Mouse (Mus musculus) spleen, adult 2 months (tissue): ENCODE measurements around the gene Lrp6. TPM values are rescaled to one million over a fixed set of nuclear protein-coding genes. Genes with fewer than 3 reads are reported as not detected.

ENCODE experiments used
- DNase-seq, 2 experiments: peaks; one replicate each; pipeline versions ENCODE4 v3.0.0 to v3.0.0-alpha.2; 2012 to 2021; ENCODE audit warnings: low spot score in 2 of 2, low read depth in 1 of 2
- H3K27ac ChIP-seq: fragments of 200-500 bp; 2 replicates; pipeline ENCODE4 v1.5.1; 2012; ENCODE audit warnings: low read length, inconsistent platforms; ENCODE audit not compliant: insufficient read depth
- H3K27me3 ChIP-seq: fragments of 200-500 bp; 2 replicates; pipeline ENCODE4 v1.6.1; 2012; ENCODE audit warnings: mild to moderate bottlenecking, moderate library complexity, low read length, inconsistent platforms; ENCODE audit not compliant: control insufficient read depth, insufficient read depth
- H3K36me3 ChIP-seq: fragments of 200-500 bp; 2 replicates; pipeline ENCODE4 v1.6.1; 2012; ENCODE audit warnings: mild to moderate bottlenecking, low read length, inconsistent platforms; ENCODE audit not compliant: control insufficient read depth, insufficient read depth
- H3K4me1 ChIP-seq: fragments of 200-500 bp; 2 replicates; pipeline ENCODE4 v1.6.1; 2011; ENCODE audit warnings: inconsistent platforms; ENCODE audit not compliant: control insufficient read depth, insufficient read depth, insufficient read length
- H3K4me3 ChIP-seq: fragments of 200-500 bp; 2 replicates; pipeline ENCODE4 v1.5.1; 2011; ENCODE audit warnings: mild to moderate bottlenecking, inconsistent platforms; ENCODE audit not compliant: insufficient read depth, insufficient read length; ENCODE audit errors: extremely low read depth
- CTCF ChIP-seq: fragments of 200-500 bp; IDR thresholded peaks from 2 replicates; pipeline ENCODE4 v1.5.1; 2011; ENCODE audit warnings: mild to moderate bottlenecking, inconsistent platforms; ENCODE audit not compliant: insufficient read depth, insufficient read length, insufficient replicate concordance; ENCODE audit errors: extremely low read depth
- POLR2A ChIP-seq: fragments of 200-500 bp; IDR thresholded peaks from 2 replicates; pipeline ENCODE4 v1.6.1; 2011; ENCODE audit warnings: low read depth, low read length, inconsistent platforms
- WGBS: fragments of 180-500 bp; shearing (Covaris S2); methylation state at CpG from one replicate; pipeline ENCODE4 v1.1.7; 2018; 5-methylcytosine and 5-hydroxymethylcytosine counted together
- polyA plus RNA-seq: library from polyadenylated mRNA; depleted of rRNA; stranded (reverse); fragments of >200 nt; gene quantifications from 2 replicates; pipeline ENCODE4 v1.2.3, GENCODE M21; 2012

Lrp6 gene
- polyA plus RNA-seq, 1 experiment: 10.8 TPM

DNA sequence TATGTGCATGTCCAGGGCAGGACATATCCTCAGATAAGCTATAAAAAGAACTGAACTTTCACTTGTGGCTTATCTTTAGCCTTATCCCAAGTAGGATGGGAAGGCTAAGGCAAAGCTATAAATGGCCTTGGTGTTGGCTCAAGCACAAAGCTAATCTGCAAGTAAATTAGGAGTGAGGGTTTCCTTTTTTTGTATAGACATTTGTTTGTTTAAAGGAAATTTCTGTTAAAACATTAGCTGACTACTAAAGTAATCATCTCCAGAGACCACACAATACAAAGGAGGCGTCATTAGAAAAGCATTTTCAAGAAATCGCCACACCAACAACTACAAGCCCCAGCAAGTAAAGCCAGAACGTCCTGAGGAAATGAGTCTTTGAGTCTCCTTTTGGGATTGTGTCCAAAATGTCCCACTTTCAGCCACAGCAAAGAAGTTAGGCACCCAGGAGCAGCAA, 8.6 kb upstream of the Lrp6 start:
- WGBS: 71% methylated on average over 3 of the region's 3 CpGs
- no peaks in the 10 kb centered on the region for H3K36me3 ChIP-seq
- H3K27ac ChIP-seq: no peak overlapping the region
- H3K4me3 ChIP-seq: no peak overlapping the region
- no peak for TF ChIP-seq CTCF
- no peak for TF ChIP-seq POLR2A
- no peaks in the 10 kb centered on the region for H3K27me3 ChIP-seq
- H3K4me1 ChIP-seq: no peaks in the 10 kb centered on the region; the same call in 1 of the 2 replicates
- no peak for DNase-seq

GRCm38 (mm10) chr6:134567986-134568556, 1.3 kb upstream of the Lrp6 start:
- 92% methylated on average over 5 of the region's 5 CpGs for WGBS
- no peak for TF ChIP-seq POLR2A
- no peak for TF ChIP-seq CTCF
- DNase-seq: no peak
- H3K36me3 ChIP-seq: no peaks in the 10 kb centered on the region
- H3K4me1 ChIP-seq: peaks cover 4% of the 10 kb centered on the region
- H3K27ac ChIP-seq: no peak overlapping the region
- no peaks in the 10 kb centered on the region for H3K27me3 ChIP-seq
- no peak overlapping the region for H3K4me3 ChIP-seq

GRCm38 (mm10) chr6:134566248-134566817, 432 bp downstream of the Lrp6 start:
- H3K36me3 ChIP-seq: no peaks in the 10 kb centered on the region
- peak overlapping the region; percentile 73 for H3K4me3 ChIP-seq
- H3K4me1 ChIP-seq: peaks cover 4% of the 10 kb centered on the region
- no peaks in the 10 kb centered on the region for H3K27me3 ChIP-seq
- DNase-seq: no peak
- WGBS: 1% methylated on average over 57 of the region's 64 CpGs
- TF ChIP-seq POLR2A (no peak), CTCF (no peak)
- peak overlapping the region; percentile 75 for H3K27ac ChIP-seq

GRCm38 (mm10) chr6:134565606-134566247, 1.0 kb downstream of the Lrp6 start:
- TF ChIP-seq POLR2A: no peak
- no peak for TF ChIP-seq CTCF
- Histone ChIP-seq H3K36me3 (no peaks in the 10 kb centered on the region), H3K4me1 (peaks cover 4% of the 10 kb centered on the region), H3K27me3 (no peaks in the 10 kb centered on the region), H3K27ac (no peak overlapping the region), H3K4me3 (peak overlapping the region; percentile 73)
- DNase-seq: no peak
- 7% methylated on average over 19 of the region's 19 CpGs for WGBS

DNA sequence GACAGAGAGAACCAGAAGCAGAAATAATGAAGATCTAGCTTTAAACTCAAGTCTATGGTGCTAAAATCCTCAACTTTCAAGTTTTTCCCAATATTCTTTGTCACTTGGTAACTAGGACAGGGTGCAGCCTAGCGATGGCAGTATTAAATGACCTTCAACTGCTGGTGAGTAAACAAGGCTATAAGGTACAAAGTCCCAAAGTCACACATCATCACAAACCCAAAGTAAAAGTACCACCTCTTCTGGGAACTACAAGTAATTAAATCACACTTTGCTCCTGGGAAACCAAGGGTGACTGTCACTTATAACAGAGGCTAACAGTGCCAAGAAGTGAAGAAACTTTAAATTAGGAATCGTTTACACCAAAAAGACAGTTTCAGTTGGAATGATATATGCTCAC, 2.2 kb downstream of the Lrp6 start:
- Histone ChIP-seq H3K4me1 (peaks cover 6% of the 10 kb centered on the region), H3K27ac (no peak overlapping the region), H3K27me3 (no peaks in the 10 kb centered on the region), H3K4me3 (no peak overlapping the region), H3K36me3 (no peaks in the 10 kb centered on the region)
- WGBS: 83% methylated on average over 2 of the region's 2 CpGs
- TF ChIP-seq CTCF (no peak), POLR2A (no peak)
- DNase-seq: no peak

DNA sequence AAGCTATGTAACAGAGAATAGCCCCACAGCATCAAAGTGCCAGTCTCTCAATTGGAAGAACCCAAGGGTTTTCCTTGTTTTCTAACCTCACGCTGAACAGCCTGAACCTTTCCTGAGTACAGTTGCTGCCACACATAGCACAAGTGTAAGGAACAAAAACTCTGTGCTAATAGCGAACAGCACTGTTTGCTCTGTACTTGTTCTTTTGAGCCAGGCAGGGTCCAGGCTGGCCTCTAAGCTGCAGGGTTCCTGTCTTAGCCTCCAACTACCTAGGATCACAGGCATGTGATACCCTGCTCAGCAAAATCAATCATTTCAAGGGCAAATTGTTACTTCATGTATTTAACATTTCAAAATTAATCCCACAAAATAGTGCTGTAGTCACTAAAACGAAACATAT, 7.1 kb downstream of the Lrp6 start:
- no peak overlapping the region for H3K27ac ChIP-seq
- no peaks in the 10 kb centered on the region for H3K27me3 ChIP-seq
- TF ChIP-seq CTCF: no peak
- TF ChIP-seq POLR2A: no peak
- no peak overlapping the region for H3K4me3 ChIP-seq
- H3K36me3 ChIP-seq: no peaks in the 10 kb centered on the region
- DNase-seq: no peak
- 85% methylated on average over 3 of the region's 3 CpGs for WGBS
- H3K4me1 ChIP-seq: peaks cover 9% of the 10 kb centered on the region

DNA sequence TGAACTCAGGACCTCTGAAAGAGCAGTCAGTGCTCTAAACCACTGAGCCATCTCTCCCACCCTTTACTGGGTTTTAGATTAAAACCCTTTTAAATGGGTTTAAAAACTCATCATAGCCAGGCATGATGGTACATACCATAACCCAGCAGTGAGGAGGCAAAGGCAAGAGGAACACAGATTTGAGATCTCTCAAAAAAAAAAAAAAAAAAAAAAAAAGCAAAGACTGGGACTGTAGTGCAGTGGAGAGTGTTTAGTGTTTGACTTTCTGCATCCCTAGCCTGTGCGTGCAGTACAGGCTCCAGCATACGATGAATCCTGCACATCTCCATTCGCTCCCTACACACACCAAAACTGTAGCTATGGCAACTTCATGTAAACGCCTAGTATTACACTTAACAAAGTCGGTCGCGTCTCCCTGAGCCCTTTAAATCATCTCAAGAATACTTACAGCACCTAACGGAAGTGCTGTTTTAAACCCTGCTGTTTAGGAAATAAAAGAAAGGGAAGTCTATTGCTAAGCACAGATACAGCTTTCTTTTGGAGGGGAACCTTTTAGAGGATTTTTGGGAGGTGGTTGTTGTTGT, 8.1 kb downstream of the Lrp6 start:
- Histone ChIP-seq H3K27me3 (no peaks in the 10 kb centered on the region), H3K4me3 (no peak overlapping the region; the same call in 1 of the 2 replicates), H3K27ac (no peak overlapping the region), H3K36me3 (no peaks in the 10 kb centered on the region), H3K4me1 (peaks cover 9% of the 10 kb centered on the region)
- DNase-seq: no peak
- 19% methylated on average over 8 of the region's 8 CpGs for WGBS
- TF ChIP-seq CTCF (no peak), POLR2A (no peak)
